In the genomic region with DNA sequence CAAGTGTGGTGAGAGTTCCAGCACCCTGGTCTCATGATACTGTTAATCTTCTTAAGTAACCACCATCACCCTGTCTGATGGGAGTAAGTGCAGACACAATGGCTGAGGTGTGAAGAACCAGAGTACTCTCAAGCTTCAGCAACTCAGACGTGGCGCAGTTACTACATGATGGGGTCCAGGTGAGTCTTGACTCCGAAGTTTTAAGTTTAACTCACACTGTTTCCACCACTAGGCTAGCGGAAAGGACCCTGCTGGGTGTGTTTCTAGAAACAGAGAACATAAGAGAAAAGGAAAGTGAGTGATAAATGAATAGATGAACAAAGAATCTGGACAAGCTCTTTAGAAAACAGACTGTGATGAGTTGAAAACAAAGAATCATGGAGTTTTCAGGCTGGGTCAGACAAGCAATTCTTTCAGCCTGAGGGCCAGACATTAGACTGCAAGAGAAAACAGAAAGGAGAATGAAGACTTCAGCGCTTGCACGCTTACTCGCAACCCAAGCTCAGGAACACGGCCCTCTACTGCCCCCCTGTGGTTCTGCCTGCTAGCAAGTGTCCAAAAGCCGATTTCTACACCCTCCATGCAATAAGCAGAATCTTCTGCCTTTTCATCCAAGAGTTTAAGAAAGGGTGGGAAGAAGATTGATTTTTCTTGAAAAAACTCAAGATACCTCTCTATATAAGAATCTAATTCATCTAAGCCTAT, we compare ENCODE assay signal across 8 mouse cellular contexts.
DNase-seq lines count a peak whose midpoint lies in the region; ATAC-seq and TF ChIP-seq lines count a peak whose summit lies in the region.

No protein-coding gene starts in this region.

- no peak overlapping the region for H3K4me3 ChIP-seq in E14TG2a.4 (replicated peaks; ENCODE audit: low read length)

- H3K36me3 ChIP-seq in E14TG2a.4 (ENCODE audit: insufficient read depth, low read length) = no peaks in the 10 kb centered on the region

- 0 out of 2 replicates have a peak, but pooled peaks cover 11% of the 10 kb centered on the region for H3K9me3 ChIP-seq in E14TG2a.4 (ENCODE audit: low read length)

- peak; percentile 60 to 68 for DNase-seq in adrenal gland, adult 18-20 months (ENCODE audit: low spot score in 2 of 2)
- peak; percentile 36 to 86 for DNase-seq in heart, adult 18-20 months
- peak; percentile 38 to 87 for DNase-seq in kidney, postnatal 36 days
- peak; percentile 43 for DNase-seq in lung, postnatal 10 days
- peak; percentile 62 for DNase-seq in retina, postnatal 7 days (ENCODE audit: low read depth, low spot score)

- ATAC-seq in common myeloid progenitor, adult 5-6 weeks (replicated peaks; ENCODE audit: low read depth, poor library complexity, severe bottlenecking) = peak; percentile 71; the same call in 1 of the 2 replicates
- ATAC-seq in megakaryocyte, adult 5-6 weeks (ENCODE audit: poor library complexity, severe bottlenecking) = no peak

- no peaks in the 10 kb centered on the region for H3K4me1 ChIP-seq in E14TG2a.4 (replicated peaks; ENCODE audit: low read depth, low read length)

- H3K27me3 ChIP-seq in E14TG2a.4 (ENCODE audit: insufficient read depth, low read length) = no peaks in the 10 kb centered on the region

- peak; percentile 70 for TF ChIP-seq CTCF in E14TG2a.4 (conservative IDR thresholded peaks at IDR 0.05; ENCODE audit: low read length)
